Mouse (Mus musculus) hindbrain, embryonic 11.5 days (tissue): ENCODE measurements around the gene Zfp710. TPM values are rescaled to one million over a fixed set of nuclear protein-coding genes. Genes with fewer than 3 reads are reported as not detected.

Experiments used
- ATAC-seq: fragments of 200-750 bp; cut with Nextera tagmentation; 2 replicates; pipeline ENCODE4 v1.8.0; 2017; ENCODE audit warnings: mild to moderate bottlenecking, moderate TSS enrichment, moderate library complexity; ENCODE audit not compliant: low FRiP score
- DNase-seq: peaks from one replicate; pipeline ENCODE4 v3.0.0-alpha.2; 2015; ENCODE audit warnings: low spot score
- H3K27ac ChIP-seq: fragments of 300-500 bp; sonication (generic); 2 replicates; pipeline ENCODE4 v1.5.1; 2014; ENCODE audit warnings: mild to moderate bottlenecking, low read depth, low read length
- H3K27me3 ChIP-seq: fragments of 300-500 bp; sonication (generic); 2 replicates; pipeline ENCODE4 v1.6.1; 2014; ENCODE audit warnings: mild to moderate bottlenecking, low read length, moderate library complexity, mixed read lengths; ENCODE audit not compliant: control insufficient read depth, insufficient read depth
- H3K36me3 ChIP-seq: fragments of 300-500 bp; sonication (generic); 2 replicates; pipeline ENCODE4 v1.6.1; 2014; ENCODE audit warnings: mild to moderate bottlenecking, low read length, moderate library complexity, mixed read lengths; ENCODE audit not compliant: control insufficient read depth, insufficient read depth
- H3K4me1 ChIP-seq: fragments of 300-500 bp; sonication (generic); replicated peaks from 2 replicates; pipeline ENCODE4 v1.6.1; 2014; ENCODE audit warnings: low read length, mixed read lengths; ENCODE audit not compliant: control insufficient read depth, insufficient read depth
- H3K4me2 ChIP-seq: fragments of 300-500 bp; sonication (generic); replicated peaks from 2 replicates; pipeline ENCODE4 v1.6.1; 2014; ENCODE audit warnings: mild to moderate bottlenecking, low read depth, low read length
- H3K4me3 ChIP-seq: fragments of 300-500 bp; sonication (generic); 2 replicates; pipeline ENCODE4 v1.5.1; 2014; ENCODE audit warnings: low read depth, low read length
- H3K9ac ChIP-seq: fragments of 300-500 bp; sonication (generic); 2 replicates; pipeline ENCODE4 v1.6.1; 2014; ENCODE audit warnings: low read depth, low read length
- H3K9me3 ChIP-seq: fragments of 300-500 bp; sonication (generic); 2 replicates; pipeline ENCODE4 v1.6.1; 2016; ENCODE audit warnings: low read length; ENCODE audit not compliant: control insufficient read depth
- WGBS: fragments of 180-500 bp; shearing (Covaris S2); extraction: QIAGEN DNeasy Blood & Tissue Kit; methylation state at CpG from one replicate; pipeline ENCODE4 v1.1.7; 2014; 5-methylcytosine and 5-hydroxymethylcytosine counted together
- polyA plus RNA-seq: library from polyadenylated mRNA; unstranded; fragments of >200 nt; fragmentation: Nextera tagmentation; extraction: Ambion mirVana; gene quantifications from 2 replicates; pipeline ENCODE4 v1.2.1, GENCODE M21; 2014

Gene Zfp710
- polyA plus RNA-seq, 1 experiment from 2014 or later, result 26.4 TPM

GRCm38 (mm10) chr7:80066675-80067455 lies 42.3 kb downstream of the Zfp710 start:
- WGBS, result 84% methylated on average over 13 of the region's 13 CpGs
- no peaks in the 10 kb centered on the region for H3K36me3 ChIP-seq
- H3K4me1 ChIP-seq, result peaks cover 16% of the 10 kb centered on the region
- no peak overlapping the region for H3K27ac ChIP-seq
- ATAC-seq (no peak), DNase-seq (no peak)
- no peak overlapping the region for H3K4me3 ChIP-seq
- no peaks in the 10 kb centered on the region for H3K9me3 ChIP-seq
- H3K9ac ChIP-seq, result no peak overlapping the region
- no peak overlapping the region for H3K4me2 ChIP-seq
- H3K27me3 ChIP-seq, result no peaks in the 10 kb centered on the region

- peaks cover 20% of the 10 kb centered on the region for H3K4me1 ChIP-seq
- H3K9me3 ChIP-seq, result no peaks in the 10 kb centered on the region
- no peaks in the 10 kb centered on the region for H3K27me3 ChIP-seq
- H3K36me3 ChIP-seq, result no peaks in the 10 kb centered on the region
- no peak overlapping the region for H3K4me2 ChIP-seq
- H3K9ac ChIP-seq, result no peak overlapping the region
- DNase-seq (no peak), ATAC-seq (no peak)
- no peak overlapping the region for H3K4me3 ChIP-seq
- no peak overlapping the region for H3K27ac ChIP-seq
- 57% methylated on average over 5 of the region's 7 CpGs for WGBS
Measured at GRCm38 (mm10) chr7:80068341-80068740, 43.7 kb downstream of the Zfp710 start.

GRCm38 (mm10) chr7:80069615-80070327 lies 45.2 kb downstream of the Zfp710 start:
- no peaks in the 10 kb centered on the region for H3K27me3 ChIP-seq
- 0 out of 2 replicates have a peak overlapping the region, but pooled peaks have one; percentile 11 for H3K9ac ChIP-seq
- no peaks in the 10 kb centered on the region for H3K9me3 ChIP-seq
- H3K4me3 ChIP-seq, result no peak overlapping the region
- ATAC-seq (peak; percentile 62), DNase-seq (no peak)
- WGBS, result 14% methylated on average over 13 of the region's 13 CpGs
- no peaks in the 10 kb centered on the region for H3K36me3 ChIP-seq
- peaks cover 24% of the 10 kb centered on the region for H3K4me1 ChIP-seq
- peak overlapping the region; percentile 42 for H3K27ac ChIP-seq
- no peak overlapping the region for H3K4me2 ChIP-seq

GRCm38 (mm10) chr7:80071209-80071608 lies 46.6 kb downstream of the Zfp710 start:
- no peak overlapping the region for H3K27ac ChIP-seq
- no peak for DNase-seq
- no peaks in the 10 kb centered on the region for H3K36me3 ChIP-seq
- 88% methylated on average over 9 of the region's 9 CpGs for WGBS
- ATAC-seq, result no peak
- no peak overlapping the region for H3K4me2 ChIP-seq
- H3K4me1 ChIP-seq, result peaks cover 33% of the 10 kb centered on the region
- no peaks in the 10 kb centered on the region for H3K27me3 ChIP-seq
- no peak overlapping the region for H3K9ac ChIP-seq
- H3K4me3 ChIP-seq, result no peak overlapping the region
- H3K9me3 ChIP-seq, result no peaks in the 10 kb centered on the region

- Histone ChIP-seq H3K4me1 (peaks cover 38% of the 10 kb centered on the region), H3K9me3 (no peaks in the 10 kb centered on the region), H3K4me2 (no peak overlapping the region), H3K9ac (no peak overlapping the region), H3K27me3 (no peaks in the 10 kb centered on the region), H3K4me3 (no peak overlapping the region), H3K36me3 (no peaks in the 10 kb centered on the region), H3K27ac (no peak overlapping the region)
- WGBS, result 43% methylated on average over 6 of the region's 6 CpGs
- DNase-seq (no peak), ATAC-seq (no peak)
Measured at GRCm38 (mm10) chr7:80072297-80072696, 47.7 kb downstream of the Zfp710 start.

GRCm38 (mm10) chr7:80073506-80073905 lies 48.9 kb downstream of the Zfp710 start:
- no peaks in the 10 kb centered on the region for H3K36me3 ChIP-seq
- no peak overlapping the region for H3K4me3 ChIP-seq
- no peaks in the 10 kb centered on the region for H3K9me3 ChIP-seq
- no peak for DNase-seq
- no peak overlapping the region for H3K9ac ChIP-seq
- H3K27me3 ChIP-seq, result no peaks in the 10 kb centered on the region
- no peak overlapping the region for H3K4me2 ChIP-seq
- peak overlapping the region; percentile 53; the same call in 1 of the 2 replicates for H3K27ac ChIP-seq
- 79% methylated on average over 8 of the region's 8 CpGs for WGBS
- peaks cover 38% of the 10 kb centered on the region for H3K4me1 ChIP-seq
- no peak for ATAC-seq

GRCm38 (mm10) chr7:80074921-80075441 lies 50.4 kb downstream of the Zfp710 start:
- WGBS, result 46% methylated on average over 5 of the region's 5 CpGs
- no peaks in the 10 kb centered on the region for H3K27me3 ChIP-seq
- ATAC-seq (no peak), DNase-seq (no peak)
- H3K9ac ChIP-seq, result no peak overlapping the region
- H3K4me2 ChIP-seq, result no peak overlapping the region
- peak overlapping the region; percentile 87 for H3K27ac ChIP-seq
- H3K9me3 ChIP-seq, result no peaks in the 10 kb centered on the region
- no peaks in the 10 kb centered on the region for H3K36me3 ChIP-seq
- no peak overlapping the region for H3K4me3 ChIP-seq
- H3K4me1 ChIP-seq, result peaks cover 26% of the 10 kb centered on the region

GRCm38 (mm10) chr7:80075946-80076583 lies 51.5 kb downstream of the Zfp710 start:
- Histone ChIP-seq H3K36me3 (no peaks in the 10 kb centered on the region), H3K4me1 (peaks cover 24% of the 10 kb centered on the region), H3K4me3 (no peak overlapping the region), H3K9ac (peak overlapping the region; percentile 16; the same call in 1 of the 2 replicates), H3K27ac (peak overlapping the region; percentile 87), H3K27me3 (no peaks in the 10 kb centered on the region), H3K4me2 (no peak overlapping the region), H3K9me3 (no peaks in the 10 kb centered on the region)
- peak; percentile 69 for ATAC-seq
- 7% methylated on average over 4 of the region's 4 CpGs for WGBS
- DNase-seq, result no peak
